Mouse (Mus musculus) MEL (cell line): ENCODE results near the gene Cbln3. TPM values are rescaled to one million over a fixed set of nuclear protein-coding genes. Genes with fewer than 3 reads are reported as not detected.

Experiments
- DNase-seq: peaks from one replicate; pipeline ENCODE4 v3.0.0; 2011; ENCODE audit warnings: low read depth, low spot score
- H3K27ac ChIP-seq: 2 replicates; pipeline ENCODE4 v1.5.1; 2012; ENCODE audit warnings: low read depth, mild to moderate bottlenecking, control low read depth, low read length, moderate library complexity; ENCODE audit not compliant: control insufficient read depth
- H3K27me3 ChIP-seq, 2 experiments: fragments of 150-350 bp in 1 of 2; sonication (generic) in 1 of 2; 2 replicates each; pipeline ENCODE4 v1.6.1; 2012; ENCODE audit warnings: low read length in 2 of 2, mild to moderate bottlenecking in 2 of 2, improper control_type of control experiment in 1 of 2, moderate library complexity in 1 of 2; ENCODE audit not compliant: insufficient read depth in 2 of 2, control insufficient read depth in 1 of 2
- H3K36me3 ChIP-seq, 2 experiments: 2 replicates each; pipeline ENCODE4 v1.6.1; 2012 to 2014; ENCODE audit warnings: low read length in 2 of 2, improper control_type of control experiment in 1 of 2, inconsistent platforms in 1 of 2, mild to moderate bottlenecking in 1 of 2; ENCODE audit not compliant: insufficient read depth in 2 of 2, control insufficient read depth in 1 of 2
- H3K4me1 ChIP-seq, 2 experiments: fragments of 150-350 bp in 1 of 2; sonication (generic) in 1 of 2; 2 replicates each; pipeline ENCODE4 v1.6.1; 2012; ENCODE audit warnings: low read length in 2 of 2, improper control_type of control experiment in 1 of 2, mild to moderate bottlenecking in 1 of 2; ENCODE audit not compliant: insufficient read depth in 2 of 2, control insufficient read depth in 1 of 2
- H3K4me3 ChIP-seq, 2 experiments: fragments of 150-350 bp in 1 of 2; sonication (generic) in 1 of 2; 2 replicates each; pipeline ENCODE4 v1.5.1; 2012; ENCODE audit warnings: low read depth in 2 of 2, low read length in 2 of 2, mild to moderate bottlenecking in 2 of 2, moderate library complexity in 2 of 2, control low read depth in 1 of 2, improper control_type of control experiment in 1 of 2; ENCODE audit not compliant: control insufficient read depth in 1 of 2, insufficient read depth in 1 of 2
- H3K79me2 ChIP-seq: 2 replicates; pipeline ENCODE4 v1.6.1; 2012; ENCODE audit warnings: mild to moderate bottlenecking, low read length, moderate library complexity; ENCODE audit not compliant: control insufficient read depth, poor library complexity, insufficient read depth
- H3K9ac ChIP-seq: 2 replicates; pipeline ENCODE4 v1.6.1; 2012; ENCODE audit warnings: low read depth, mild to moderate bottlenecking, control low read depth, low read length, moderate library complexity; ENCODE audit not compliant: control insufficient read depth, poor library complexity, severe bottlenecking
- H3K9me3 ChIP-seq: fragments of 150-350 bp; sonication (generic); replicated peaks from 2 replicates; pipeline ENCODE4 v1.6.1; 2012; ENCODE audit warnings: mild to moderate bottlenecking, low read length, improper control_type of control experiment, moderate library complexity; ENCODE audit not compliant: insufficient read depth
- BHLHE40 ChIP-seq: IDR thresholded peaks from 2 replicates; pipeline ENCODE4 v1.6.1; 2012; ENCODE audit warnings: low read depth, mild to moderate bottlenecking, inconsistent platforms, low read length, improper control_type of control experiment, borderline replicate concordance
- CHD1 ChIP-seq: IDR thresholded peaks from 2 replicates; pipeline ENCODE4 v1.6.1; 2012; ENCODE audit warnings: low read depth, mild to moderate bottlenecking, inconsistent platforms, low read length, improper control_type of control experiment
- CTCF ChIP-seq, 3 experiments: IDR thresholded peaks in 2 of 3; conservative IDR thresholded peaks in 1 of 3; 2 replicates each; pipeline ENCODE4 v1.5.1; 2011 to 2012; ENCODE audit warnings: low read length in 3 of 3, low read depth in 2 of 3, mild to moderate bottlenecking in 2 of 3, improper control_type of control experiment in 1 of 3, inconsistent platforms in 1 of 3, mixed read lengths in 1 of 3, moderate library complexity in 1 of 3; ENCODE audit not compliant: control insufficient read depth in 1 of 3, insufficient read depth in 1 of 3, poor library complexity in 1 of 3, severe bottlenecking in 1 of 3
- ELF1 ChIP-seq: IDR thresholded peaks from 2 replicates; pipeline ENCODE4 v1.6.1; 2014; ENCODE audit warnings: low read depth, mild to moderate bottlenecking, inconsistent platforms, low read length, improper control_type of control experiment, moderate library complexity
- EP300 ChIP-seq, 2 experiments: IDR thresholded peaks; 2 replicates each; pipeline ENCODE4 v1.6.1; 2011; ENCODE audit warnings: improper control_type of control experiment in 2 of 2, low read length in 2 of 2, low read depth in 1 of 2, mild to moderate bottlenecking in 1 of 2
- ETS1 ChIP-seq: IDR thresholded peaks from 2 replicates; pipeline ENCODE4 v1.6.1; 2012; ENCODE audit warnings: low read depth, mild to moderate bottlenecking, inconsistent platforms, low read length, improper control_type of control experiment, moderate library complexity
- GABPA ChIP-seq: IDR thresholded peaks from 2 replicates; pipeline ENCODE4 v1.6.1; 2012; ENCODE audit warnings: low read depth, mild to moderate bottlenecking, inconsistent platforms, low read length, improper control_type of control experiment, moderate library complexity
- GATA1 ChIP-seq: IDR thresholded peaks from 2 replicates; pipeline ENCODE4 v1.6.1; 2011; ENCODE audit warnings: low read depth, low read length, improper control_type of control experiment
- HCFC1 ChIP-seq: IDR thresholded peaks from 2 replicates; pipeline ENCODE4 v1.6.1; 2012; ENCODE audit warnings: low read depth, mild to moderate bottlenecking, inconsistent platforms, low read length, improper control_type of control experiment, moderate library complexity
- KAT2A ChIP-seq: conservative IDR thresholded peaks from 2 replicates; pipeline ENCODE4 v1.6.1; 2012; ENCODE audit warnings: low read depth, low read length, improper control_type of control experiment, inconsistent platforms
- MEF2A ChIP-seq: IDR thresholded peaks from 2 replicates; pipeline ENCODE4 v1.6.1; 2014; ENCODE audit warnings: low read depth, mild to moderate bottlenecking, inconsistent platforms, low read length, improper control_type of control experiment; ENCODE audit not compliant: poor library complexity, insufficient replicate concordance, severe bottlenecking; ENCODE audit errors: extremely low read depth
- MYC ChIP-seq: IDR thresholded peaks from 2 replicates; pipeline ENCODE4 v1.6.1; 2011; ENCODE audit warnings: low read depth, mild to moderate bottlenecking, low read length, improper control_type of control experiment, moderate library complexity
- NELFE ChIP-seq: IDR thresholded peaks from 2 replicates; pipeline ENCODE4 v1.6.1; 2011; ENCODE audit warnings: low read depth, low read length, improper control_type of control experiment
- POLR2A ChIP-seq, 2 experiments: IDR thresholded peaks; 2 replicates each; pipeline ENCODE4 v1.6.1; 2011 to 2012; ENCODE audit warnings: low read length in 2 of 2, mild to moderate bottlenecking in 2 of 2, control low read depth in 1 of 2, improper control_type of control experiment in 1 of 2, low read depth in 1 of 2, moderate library complexity in 1 of 2; ENCODE audit not compliant: control insufficient read depth in 1 of 2, insufficient read depth in 1 of 2, poor library complexity in 1 of 2
- POLR2AphosphoS2 ChIP-seq: IDR thresholded peaks from 2 replicates; pipeline ENCODE4 v1.6.1; 2011; ENCODE audit warnings: low read length, improper control_type of control experiment
- POLR2AphosphoS5 ChIP-seq: IDR thresholded peaks from 2 replicates; pipeline ENCODE4 v1.6.1; 2012; ENCODE audit warnings: low read depth, borderline replicate concordance, mild to moderate bottlenecking, inconsistent platforms, low read length, moderate library complexity, mixed read lengths
- RAD21 ChIP-seq: IDR thresholded peaks from 2 replicates; pipeline ENCODE4 v1.6.1; 2011; ENCODE audit warnings: mild to moderate bottlenecking, low read depth, low read length, improper control_type of control experiment
- RCOR1 ChIP-seq: IDR thresholded peaks from 2 replicates; pipeline ENCODE4 v1.6.1; 2012; ENCODE audit warnings: low read depth, mild to moderate bottlenecking, inconsistent platforms, low read length, improper control_type of control experiment
- SIN3A ChIP-seq: IDR thresholded peaks from 2 replicates; pipeline ENCODE4 v1.6.1; 2012; ENCODE audit warnings: low read length, improper control_type of control experiment, inconsistent platforms
- SMC3 ChIP-seq: IDR thresholded peaks from 2 replicates; pipeline ENCODE4 v1.6.1; 2011; ENCODE audit warnings: low read depth, low read length, improper control_type of control experiment
- TAL1 ChIP-seq: IDR thresholded peaks from 2 replicates; pipeline ENCODE4 v1.6.1; 2012; ENCODE audit warnings: mild to moderate bottlenecking, inconsistent platforms, low read length, moderate library complexity, mixed read lengths
- USF1 ChIP-seq: IDR thresholded peaks from 2 replicates; pipeline ENCODE4 v1.6.1; 2014; ENCODE audit warnings: low read depth, mild to moderate bottlenecking, inconsistent platforms, low read length, improper control_type of control experiment, moderate library complexity
- USF2 ChIP-seq, 2 experiments: IDR thresholded peaks; 2 replicates each; pipeline ENCODE4 v1.6.1; 2011 to 2012; ENCODE audit warnings: improper control_type of control experiment in 2 of 2, low read length in 2 of 2, borderline replicate concordance in 1 of 2, inconsistent platforms in 1 of 2, low read depth in 1 of 2, mild to moderate bottlenecking in 1 of 2; ENCODE audit not compliant: insufficient read depth in 1 of 2
- ZKSCAN1 ChIP-seq: IDR thresholded peaks from 2 replicates; pipeline ENCODE4 v1.6.1; 2012; ENCODE audit warnings: low read depth, mild to moderate bottlenecking, inconsistent platforms, low read length, improper control_type of control experiment, moderate library complexity
- ZMIZ1 ChIP-seq: IDR thresholded peaks from 2 replicates; pipeline ENCODE4 v1.6.1; 2012; ENCODE audit warnings: low read depth, mild to moderate bottlenecking, inconsistent platforms, low read length, improper control_type of control experiment, moderate library complexity
- polyA plus RNA-seq, 2 experiments: library from polyadenylated mRNA; stranded (reverse) in 1 of 2; unstranded in 1 of 2; fragments of >175 nt in 1 of 2; fragments of >200 nt in 1 of 2; gene quantifications; 2 replicates each; pipeline versions ENCODE4 v1.2.1 to v1.2.4; 2012; ENCODE audit warnings: low replicate concordance in 2 of 2, low read depth in 1 of 2; ENCODE audit not compliant: insufficient read length in 2 of 2, insufficient read depth in 1 of 2, missing spikeins in 1 of 2
- total RNA-seq: library from RNA; depleted of rRNA; stranded (reverse); fragments of 300-350 nt; gene quantifications from 2 replicates; pipeline ENCODE4 v1.2.3, GENCODE M21; 2012

Gene Cbln3
- total and polyA plus RNA-seq, 3 experiments: 0.19 TPM; not detected in 2

DNA sequence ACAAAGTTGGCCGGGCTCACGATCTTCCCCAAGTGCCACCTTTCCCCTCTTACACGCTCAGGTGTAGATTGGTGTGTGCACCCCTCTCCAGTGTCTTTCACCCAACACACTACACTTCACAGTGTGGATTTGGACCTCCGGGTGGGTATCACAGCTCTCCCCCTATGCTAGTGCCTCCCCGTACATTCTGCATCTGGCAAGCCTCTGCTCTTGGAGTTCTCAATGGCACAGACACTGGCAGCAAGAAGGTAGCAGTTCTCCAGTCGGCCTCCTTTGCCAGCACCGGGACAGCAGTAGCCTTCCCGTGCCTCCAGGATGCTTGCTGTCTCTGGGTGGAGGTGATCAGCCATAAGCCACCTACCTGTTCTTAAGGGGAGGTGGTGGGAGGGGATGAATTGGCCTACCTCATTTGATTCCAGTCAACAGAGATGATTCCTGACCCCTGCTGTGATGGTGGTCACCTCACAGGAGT, 10.9 kb downstream of the Cbln3 start:
- H3K4me1 ChIP-seq: no peaks in the 10 kb centered on the region

DNA sequence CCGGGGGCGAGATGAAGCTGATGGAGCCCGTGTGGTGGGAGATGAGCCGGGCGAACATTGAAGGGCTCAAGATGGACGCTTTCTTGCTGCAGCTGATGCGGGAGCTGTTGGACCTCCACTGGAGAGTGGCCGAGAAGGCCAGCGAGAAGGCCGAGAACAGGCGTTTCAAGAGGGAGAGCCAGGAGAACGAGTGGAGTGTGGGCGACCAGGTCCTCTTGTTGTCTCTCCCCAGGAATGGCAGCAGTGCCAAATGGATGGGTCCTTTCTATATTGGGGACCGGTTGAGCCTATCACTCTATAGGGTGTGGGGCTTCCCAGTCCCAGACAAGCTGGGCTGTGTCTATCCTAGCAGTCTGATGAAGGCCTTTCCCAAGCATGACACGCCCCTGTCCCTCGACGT, 11.6 kb downstream of the Cbln3 start:
- Histone ChIP-seq H3K36me3 (no peaks in the 10 kb centered on the region), H3K4me3 (no peak overlapping the region), H3K9ac (no peak overlapping the region), H3K4me1 (no peaks in the 10 kb centered on the region), H3K27me3 (peaks cover 3 to 5% of the 10 kb centered on the region in 2 experiments; a peak in 3 of 4 replicates), H3K79me2 (no peaks in the 10 kb centered on the region), H3K9me3 (no peaks in the 10 kb centered on the region), H3K27ac (no peak overlapping the region)
- no peak for DNase-seq
- no peak for TF ChIP-seq NELFE
- TF ChIP-seq CTCF (IDR thresholded peaks at IDR 0.05 in 2 of 3, conservative IDR thresholded peaks at IDR 0.05 in 1 of 3; ENCODE audit: control insufficient read depth in 1 of 3, insufficient read depth in 1 of 3, low read depth in 2 of 3, low read length in 3 of 3, poor library complexity in 1 of 3, severe bottlenecking in 1 of 3): no peak
- no peak for TF ChIP-seq POLR2A (IDR thresholded peaks at IDR 0.05; ENCODE audit: control insufficient read depth in 1 of 2, insufficient read depth in 1 of 2, low read depth in 1 of 2, low read length in 2 of 2, poor library complexity in 1 of 2)
- TF ChIP-seq MYC: no peak
- no peak for TF ChIP-seq ELF1
- TF ChIP-seq ZMIZ1: no peak
- no peak for TF ChIP-seq GATA1
- TF ChIP-seq USF2 (IDR thresholded peaks at IDR 0.05; ENCODE audit: borderline replicate concordance in 1 of 2, insufficient read depth in 1 of 2, low read depth in 1 of 2, low read length in 2 of 2): no peak
- no peak for TF ChIP-seq EP300 (IDR thresholded peaks at IDR 0.05; ENCODE audit: low read depth in 1 of 2, low read length in 2 of 2)
- TF ChIP-seq POLR2AphosphoS5: no peak
- TF ChIP-seq RAD21: no peak

More for the DNA sequence above, 10.9 kb downstream of the Cbln3 start:
- H3K27ac ChIP-seq: no peak overlapping the region
- H3K4me3 ChIP-seq: no peak overlapping the region
- TF ChIP-seq POLR2AphosphoS2 (no peak), SIN3A (no peak), TAL1 (no peak), NELFE (no peak), MYC (no peak), EP300 (IDR thresholded peaks at IDR 0.05; ENCODE audit: low read depth in 1 of 2, low read length in 2 of 2) (no peak), USF2 (IDR thresholded peaks at IDR 0.05; ENCODE audit: borderline replicate concordance in 1 of 2, insufficient read depth in 1 of 2, low read depth in 1 of 2, low read length in 2 of 2) (no peak), MEF2A (no peak), GABPA (no peak), BHLHE40 (no peak), ETS1 (no peak), HCFC1 (no peak), RCOR1 (no peak), SMC3 (no peak), ZKSCAN1 (no peak), KAT2A (no peak), USF1 (no peak), CHD1 (no peak)
- no peaks in the 10 kb centered on the region for H3K79me2 ChIP-seq
- H3K27me3 ChIP-seq: peaks cover 3 to 5% of the 10 kb centered on the region in 2 experiments; a peak in 3 of 4 replicates
- DNase-seq: no peak
- no peak overlapping the region for H3K9ac ChIP-seq
- no peaks in the 10 kb centered on the region for H3K36me3 ChIP-seq
- H3K9me3 ChIP-seq: no peaks in the 10 kb centered on the region
